Mouse (Mus musculus) kidney, postnatal 0 days (tissue): Measurements from ENCODE around the gene Misp. TPM values are rescaled to one million over a fixed set of nuclear protein-coding genes. Genes with fewer than 3 reads are reported as not detected.

Experiments
- ATAC-seq: fragments of 200-750 bp; cut with Nextera tagmentation; replicated peaks from 2 replicates; pipeline ENCODE4 v1.8.0; 2017; ENCODE audit warnings: low read depth, moderate number of reproducible peaks, moderate TSS enrichment, moderate library complexity; ENCODE audit not compliant: low FRiP score
- DNase-seq: peaks from one replicate; pipeline ENCODE4 v3.0.0-alpha.2; 2016; ENCODE audit warnings: low spot score
- H3K27ac ChIP-seq: fragments of 300-500 bp; sonication (generic); 2 replicates; pipeline ENCODE4 v1.5.1; 2014; ENCODE audit warnings: mild to moderate bottlenecking
- H3K27me3 ChIP-seq: fragments of 300-500 bp; sonication (generic); 2 replicates; pipeline ENCODE4 v1.6.1; 2014; ENCODE audit warnings: low read length, mixed read lengths; ENCODE audit not compliant: insufficient read depth
- H3K36me3 ChIP-seq: fragments of 300-500 bp; sonication (generic); 2 replicates; pipeline ENCODE4 v1.6.1; 2014; ENCODE audit warnings: low read length, mixed read lengths; ENCODE audit not compliant: insufficient read depth
- H3K4me1 ChIP-seq: fragments of 300-500 bp; sonication (generic); replicated peaks from 2 replicates; pipeline ENCODE4 v1.6.1; 2014; ENCODE audit warnings: antibody characterized with exemption, low read length, mixed read lengths; ENCODE audit not compliant: insufficient read depth
- H3K4me2 ChIP-seq: fragments of 300-500 bp; sonication (generic); 2 replicates; pipeline ENCODE4 v1.6.1; 2014; ENCODE audit warnings: mild to moderate bottlenecking, low read length, moderate library complexity, mixed read lengths
- H3K4me3 ChIP-seq: fragments of 300-500 bp; sonication (generic); replicated peaks from 2 replicates; pipeline ENCODE4 v1.5.1; 2014; ENCODE audit warnings: low read depth, low read length
- H3K9ac ChIP-seq: fragments of 300-500 bp; sonication (generic); 2 replicates; pipeline ENCODE4 v1.6.1; 2014; ENCODE audit warnings: low read depth, low read length
- H3K9me3 ChIP-seq: fragments of 300-500 bp; sonication (generic); replicated peaks from 2 replicates; pipeline ENCODE4 v1.6.1; 2016; ENCODE audit warnings: low read length, inconsistent platforms, mixed read lengths
- CTCF ChIP-seq: IDR thresholded peaks from 2 replicates; pipeline ENCODE4 v1.5.1; 2016; ENCODE audit warnings: antibody characterized with exemption, low read depth, mild to moderate bottlenecking, moderate library complexity
- WGBS: fragments of 180-500 bp; shearing (Covaris S2); extraction: QIAGEN DNeasy Blood & Tissue Kit; methylation state at CpG from one replicate; pipeline ENCODE4 v1.1.7; 2014; 5-methylcytosine and 5-hydroxymethylcytosine counted together
- polyA plus RNA-seq: library from polyadenylated mRNA; unstranded; fragments of >200 nt; fragmentation: Nextera tagmentation; extraction: Ambion mirVana; gene quantifications from 2 replicates; pipeline ENCODE4 v1.2.1, GENCODE M21; 2015

Gene Misp
- polyA plus RNA-seq, 1 experiment from 2014 or later, result 24.8 TPM

- Histone ChIP-seq H3K4me3 (peak overlapping the region; percentile 24), H3K9me3 (no peaks in the 10 kb centered on the region), H3K4me2 (peak overlapping the region; percentile 68), H3K4me1 (peaks cover 35% of the 10 kb centered on the region), H3K27ac (peak overlapping the region; percentile 99), H3K27me3 (no peaks in the 10 kb centered on the region), H3K36me3 (0 out of 2 replicates have a peak, but pooled peaks cover under 1% of the 10 kb centered on the region), H3K9ac (peak overlapping the region; percentile 65)
- no peak for TF ChIP-seq CTCF
- DNase-seq (peak; percentile 97), ATAC-seq (peak; percentile 30)
- WGBS, result 0% methylated on average over 15 of the region's 15 CpGs
These were observed 32.6 kb downstream of the Misp start for GRCm38 (mm10) chr10:79853392-79853791.

- DNase-seq (peak; percentile 99), ATAC-seq (peak; percentile 90)
- no peaks in the 10 kb centered on the region for H3K9me3 ChIP-seq
- H3K27me3 ChIP-seq, result no peaks in the 10 kb centered on the region
- peak within 1 kb of the TSS; percentile 99 for H3K9ac ChIP-seq
- peak within 1 kb of the TSS; percentile 96 for H3K4me3 ChIP-seq
- no peak for TF ChIP-seq CTCF
- peak within 1 kb of the TSS; percentile 99 for H3K27ac ChIP-seq
- peaks cover 8% of the 10 kb centered on the region for H3K36me3 ChIP-seq
- peak within 1 kb of the TSS; percentile 91 for H3K4me2 ChIP-seq
- under 1% methylated on average over 75 of the region's 75 CpGs for WGBS
- peaks cover 39% of the 10 kb centered on the region for H3K4me1 ChIP-seq
These were observed 33.3 kb downstream of the Misp start, which contains the start of gene Ptbp1 for GRCm38 (mm10) chr10:79853860-79854795. Gene Ptbp1 (plus strand): TSS chr10:79854427.

GRCm38 (mm10) chr10:79854801-79855541, 34.2 kb downstream of the Misp start:
- WGBS, result under 1% methylated on average over 78 of the region's 83 CpGs
- H3K36me3 ChIP-seq, result peaks cover 16% of the 10 kb centered on the region
- no peak for TF ChIP-seq CTCF
- H3K4me3 ChIP-seq, result peak overlapping the region; percentile 96
- ATAC-seq, result peak; percentile 7
- DNase-seq, result peak; percentile 70
- peak overlapping the region; percentile 99 for H3K27ac ChIP-seq
- H3K9ac ChIP-seq, result peak overlapping the region; percentile 99
- H3K4me1 ChIP-seq, result peaks cover 48% of the 10 kb centered on the region
- H3K4me2 ChIP-seq, result peak overlapping the region; percentile 91
- no peaks in the 10 kb centered on the region for H3K27me3 ChIP-seq
- H3K9me3 ChIP-seq, result no peaks in the 10 kb centered on the region

GRCm38 (mm10) chr10:79855558-79856184, 34.9 kb downstream of the Misp start:
- peak; percentile 70 for DNase-seq
- Histone ChIP-seq H3K27me3 (no peaks in the 10 kb centered on the region), H3K27ac (peak overlapping the region; percentile 99), H3K9ac (peak overlapping the region; percentile 99), H3K36me3 (peaks cover 23% of the 10 kb centered on the region), H3K9me3 (no peaks in the 10 kb centered on the region), H3K4me2 (peak overlapping the region; percentile 91), H3K4me3 (peak overlapping the region; percentile 96), H3K4me1 (peaks cover 55% of the 10 kb centered on the region)
- 0 out of 2 replicates have a peak, but pooled peaks have one; percentile 2 for ATAC-seq
- no peak for TF ChIP-seq CTCF
- 1% methylated on average over 10 of the region's 10 CpGs for WGBS

- H3K27ac ChIP-seq, result peak overlapping the region; percentile 99
- no peaks in the 10 kb centered on the region for H3K9me3 ChIP-seq
- H3K4me1 ChIP-seq, result peaks cover 57% of the 10 kb centered on the region
- DNase-seq, result no peak
- 5% methylated on average over 6 of the region's 6 CpGs for WGBS
- TF ChIP-seq CTCF, result no peak
- peak overlapping the region; percentile 96 for H3K4me3 ChIP-seq
- peak overlapping the region; percentile 99 for H3K9ac ChIP-seq
- H3K36me3 ChIP-seq, result peaks cover 30% of the 10 kb centered on the region
- no peak for ATAC-seq
- H3K27me3 ChIP-seq, result no peaks in the 10 kb centered on the region
- H3K4me2 ChIP-seq, result peak overlapping the region; percentile 91
These were observed 35.5 kb downstream of the Misp start for GRCm38 (mm10) chr10:79856280-79856679.
